Mouse (Mus musculus): ENCODE data around the gene Fezf1.

Fezf1 gene

DNA sequence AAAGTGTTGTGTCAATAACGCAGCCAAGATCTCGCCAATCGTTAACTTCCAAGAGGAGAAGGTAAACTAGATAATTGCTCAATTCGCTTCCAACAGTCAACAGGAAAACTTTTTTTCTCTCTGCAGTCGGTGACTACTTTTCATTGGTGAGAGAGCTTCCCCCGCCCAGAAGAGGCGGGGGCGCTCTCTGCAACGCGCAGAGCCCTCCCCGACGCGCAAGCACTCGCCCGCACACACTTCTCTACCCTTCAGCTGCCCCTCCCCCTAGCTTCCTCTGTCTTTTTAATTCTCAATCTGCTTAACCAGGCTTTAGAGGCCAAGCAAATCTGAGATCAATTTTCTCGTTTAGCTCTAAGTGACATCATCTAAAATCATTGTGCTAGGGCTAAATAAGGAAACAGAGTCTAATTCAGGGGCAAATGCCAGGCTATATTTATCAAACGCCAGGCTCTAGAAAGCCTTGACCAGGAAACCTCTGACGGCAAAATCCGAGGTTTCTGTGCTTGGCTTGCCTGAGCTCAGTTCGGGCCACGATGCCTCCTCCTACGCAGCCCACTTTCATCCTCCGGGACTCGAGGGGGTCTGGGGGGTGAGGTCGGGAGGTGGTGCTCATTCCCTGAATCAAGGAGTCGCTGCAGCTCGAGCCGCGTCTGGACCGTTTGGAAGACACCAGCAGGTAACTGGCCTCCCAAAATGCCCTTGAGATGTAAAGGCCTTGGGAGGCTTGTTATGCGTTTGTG, at the start of gene Fezf1:
Gene Fezf1, minus strand, starts transcription at position 50 of the 740 bp plus-strand sequence.
- no peak for DNase-seq (ENCODE audit: low spot score in 2 of 2)

DNA sequence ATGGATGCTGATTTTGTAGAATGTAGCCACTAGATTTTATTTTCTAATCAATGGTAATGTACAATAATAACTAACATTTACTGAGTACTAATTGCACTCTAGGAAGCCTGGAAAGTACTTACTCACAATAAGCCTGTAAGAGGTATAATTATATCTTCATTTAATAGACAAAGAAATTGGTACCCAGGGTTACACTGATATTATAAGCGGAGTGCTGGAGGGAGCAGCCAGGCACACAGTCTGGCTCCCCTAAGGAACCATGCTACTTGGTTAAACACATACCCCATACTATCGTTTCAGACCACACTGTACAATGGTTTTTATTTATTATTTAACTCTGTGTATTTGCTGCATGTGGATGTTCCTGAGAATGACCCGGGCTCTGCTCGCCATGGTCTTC, 46.5 kb upstream of the Fezf1 start:
- DNase-seq (ENCODE audit: low spot score in 2 of 2), result no peak

DNA sequence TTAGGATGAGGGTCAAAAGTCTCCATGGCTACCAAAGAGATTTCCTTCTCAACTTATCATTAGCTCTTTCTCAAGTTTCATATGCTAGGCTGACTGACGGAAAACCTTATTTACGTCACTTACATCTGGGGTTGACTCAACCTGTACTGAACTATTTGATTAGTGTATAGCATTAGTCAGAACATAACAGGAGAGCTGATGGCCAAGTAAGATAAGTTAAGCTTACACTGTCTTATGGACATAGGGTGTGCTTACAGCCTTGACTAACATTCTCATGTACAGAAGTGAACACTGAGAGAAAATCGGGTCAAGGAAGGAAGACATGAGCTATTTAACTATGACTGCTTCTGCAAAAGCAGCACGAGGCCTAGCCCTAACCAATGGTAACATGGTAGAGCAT, 40.6 kb upstream of the Fezf1 start:
- no peak for DNase-seq (ENCODE audit: low spot score in 2 of 2)

DNA sequence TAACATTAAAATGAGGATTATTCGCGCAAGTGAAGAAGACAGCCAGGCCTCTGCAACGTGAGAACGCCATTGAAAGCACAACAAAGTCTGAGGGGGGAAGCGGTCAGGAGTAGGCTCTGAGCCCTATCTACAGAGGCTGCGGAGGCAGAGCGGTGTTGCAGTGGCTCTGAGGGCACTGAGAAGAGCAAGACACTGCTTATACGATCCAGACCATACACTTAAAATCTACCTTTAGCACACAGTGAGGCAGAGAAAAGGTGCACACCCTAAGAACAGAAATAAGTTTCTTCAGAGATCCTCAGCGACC, 33.3 kb upstream of the Fezf1 start:
- no peak for DNase-seq (ENCODE audit: low spot score in 2 of 2)

DNA sequence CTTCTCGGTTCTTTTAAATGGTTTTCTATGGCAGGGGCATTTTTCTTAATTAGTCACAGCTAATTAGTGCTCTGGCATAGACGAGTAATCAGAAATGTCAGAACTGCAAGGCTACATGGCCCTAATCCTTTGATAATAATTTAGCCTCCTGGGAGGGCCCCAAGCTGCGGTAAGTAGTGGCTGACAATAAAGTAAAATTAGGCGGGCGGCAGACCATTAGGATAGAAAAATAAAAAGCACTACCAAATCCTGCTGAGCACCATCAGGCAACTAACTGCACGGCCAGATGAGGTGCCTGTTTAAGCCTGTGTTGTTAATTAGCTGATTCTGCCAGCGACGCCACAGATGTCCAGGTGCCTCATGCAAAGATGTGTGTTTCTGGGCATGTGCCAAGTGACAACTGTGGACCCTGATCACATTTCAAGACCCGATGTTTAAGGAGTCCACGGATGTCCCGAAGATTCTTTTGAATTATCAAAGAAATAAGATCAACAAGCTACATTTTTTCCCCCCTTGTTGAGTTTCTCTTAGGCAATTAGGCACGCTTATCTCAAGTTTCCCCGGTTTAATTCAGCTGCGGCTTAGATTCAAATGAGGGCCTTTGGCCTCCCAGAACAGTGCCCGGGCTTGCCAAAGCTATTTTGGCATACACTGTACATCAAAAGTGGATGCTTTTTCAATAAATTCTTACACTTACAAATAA, 32.8 kb upstream of the Fezf1 start:
- DNase-seq (ENCODE audit: low spot score in 2 of 2), result no peak

DNA sequence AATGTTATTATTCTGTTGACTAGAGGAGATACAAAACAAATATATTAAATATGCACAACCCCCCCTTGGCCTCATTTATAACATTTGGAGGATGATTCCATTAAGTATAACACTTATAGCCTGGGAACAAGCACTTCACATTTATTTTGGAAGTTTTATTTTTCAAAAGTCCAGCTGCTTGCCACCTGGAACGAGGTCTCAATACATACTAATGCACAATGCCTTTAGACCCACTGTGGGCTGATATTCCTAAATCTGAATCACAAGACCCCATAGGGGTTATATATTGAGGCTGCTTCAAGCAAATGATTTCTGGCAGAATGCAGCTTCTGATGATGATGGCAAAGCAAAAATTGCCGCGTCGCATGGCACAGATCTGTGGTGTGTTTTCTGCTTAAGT, 25.3 kb upstream of the Fezf1 start:
- DNase-seq (ENCODE audit: low spot score in 2 of 2), result no peak

DNA sequence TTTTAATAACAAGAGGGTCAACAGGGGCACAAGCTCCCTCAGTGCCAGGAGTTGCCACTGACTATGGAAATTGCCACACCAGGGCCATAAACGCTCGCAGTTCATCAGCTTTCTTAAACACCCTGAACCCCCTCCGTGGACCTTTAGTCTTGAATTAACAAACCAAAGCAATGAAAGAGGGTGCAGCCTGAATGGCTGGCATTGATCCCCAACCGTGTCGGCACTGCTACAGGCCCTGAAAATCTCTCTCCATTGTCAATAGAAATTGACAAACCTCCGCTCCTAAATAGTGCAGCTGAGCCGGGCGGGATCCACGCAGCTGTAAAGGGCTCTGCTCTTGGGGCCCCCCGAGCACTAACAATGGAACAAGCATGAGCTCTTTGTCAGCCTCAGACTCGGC, 24.8 kb upstream of the Fezf1 start:
- DNase-seq (ENCODE audit: low spot score in 2 of 2), result no peak

DNA sequence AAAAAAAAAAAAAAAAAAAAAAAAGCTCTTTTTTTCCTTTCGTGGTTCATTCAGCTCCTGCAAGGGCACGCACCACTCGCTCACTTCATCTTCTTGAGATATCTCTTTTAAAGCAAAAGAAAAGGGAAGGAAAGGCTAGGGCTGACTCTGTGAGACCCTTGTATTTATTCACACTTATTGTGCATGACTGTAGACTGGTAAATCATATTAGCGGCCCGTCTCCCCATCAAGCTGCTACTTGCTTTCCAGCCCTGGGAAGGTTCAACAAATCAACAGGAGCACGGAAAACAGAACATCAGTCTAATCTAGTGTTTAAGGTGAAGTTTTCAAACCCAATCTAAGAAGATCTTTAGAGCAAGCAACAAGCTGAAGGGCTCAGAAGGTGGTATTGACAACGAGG, 24.4 kb upstream of the Fezf1 start:
- no peak for DNase-seq (ENCODE audit: low spot score in 2 of 2)

DNA sequence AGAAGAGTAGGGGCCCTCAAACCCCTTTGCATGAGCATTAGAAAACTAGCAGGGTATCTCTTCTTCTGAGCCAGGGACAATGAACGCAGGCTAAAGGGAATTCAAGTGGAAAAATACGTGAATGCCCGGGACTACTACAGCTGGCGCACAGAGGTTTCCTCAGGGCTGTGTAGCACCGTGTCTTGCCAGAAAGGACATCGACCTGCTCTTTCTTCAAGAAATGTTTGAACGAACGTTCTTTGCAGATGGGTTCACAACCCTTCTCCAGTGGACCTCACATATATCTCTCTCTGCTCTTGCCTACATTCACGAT, 12.5 kb upstream of the Fezf1 start:
- no peak for DNase-seq (ENCODE audit: low spot score in 2 of 2)

DNA sequence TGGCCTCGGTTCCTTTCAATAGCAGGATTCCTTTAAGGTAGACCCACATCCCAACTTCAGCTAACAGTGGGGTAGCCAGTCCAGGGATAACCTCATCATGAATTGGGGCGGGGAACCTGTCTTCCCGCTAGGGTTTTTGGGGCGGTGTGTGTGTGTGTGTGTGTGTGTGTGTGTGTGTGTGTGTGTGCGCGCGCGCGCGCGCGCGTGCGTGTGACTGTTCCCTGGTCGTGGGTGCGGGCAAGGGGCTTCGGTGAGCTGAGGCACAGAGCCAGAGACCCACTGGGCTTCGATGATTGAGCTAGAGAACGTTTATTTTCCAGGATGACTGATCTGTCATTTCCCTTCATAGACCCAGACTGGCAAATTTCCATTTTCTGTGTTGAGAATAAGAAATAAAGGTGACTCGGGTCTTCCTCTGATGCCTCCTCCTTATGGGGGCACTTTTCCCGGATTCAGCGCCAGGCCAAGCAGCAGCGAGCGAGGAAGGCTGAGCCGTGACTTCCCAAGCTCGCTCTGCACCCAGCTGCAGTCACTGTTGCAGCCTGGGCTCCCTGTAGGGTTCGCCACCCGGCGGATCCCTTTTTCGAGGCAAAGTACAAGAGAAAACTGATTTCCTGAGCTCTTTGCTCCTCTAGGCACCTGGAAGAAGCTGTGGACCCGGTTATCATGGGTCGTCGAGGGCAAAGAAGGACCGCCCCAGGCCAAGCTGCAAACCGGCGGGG, 12.0 kb upstream of the Fezf1 start:
- no peak for DNase-seq (ENCODE audit: low spot score in 2 of 2)

DNA sequence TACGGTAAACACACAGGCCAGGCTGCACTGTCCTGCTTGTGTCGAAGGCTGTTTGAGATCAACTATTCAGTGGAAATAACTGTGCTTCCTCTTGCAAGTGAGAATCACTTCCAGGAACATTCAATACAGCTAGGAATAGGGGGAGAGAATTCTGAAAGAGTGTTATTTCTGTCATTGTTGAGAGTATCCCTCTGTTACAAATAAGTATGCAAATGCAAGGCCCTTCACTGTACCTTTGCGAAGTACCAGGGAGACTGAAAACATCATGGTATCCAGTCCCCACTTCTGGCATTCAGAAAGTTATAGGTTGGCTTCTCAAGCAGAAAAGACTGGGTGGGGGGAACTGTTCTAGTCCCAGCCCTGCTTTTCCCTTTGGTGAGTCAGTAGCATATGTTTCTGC, 9.8 kb upstream of the Fezf1 start:
- no peak for DNase-seq (ENCODE audit: low spot score in 2 of 2)

DNA sequence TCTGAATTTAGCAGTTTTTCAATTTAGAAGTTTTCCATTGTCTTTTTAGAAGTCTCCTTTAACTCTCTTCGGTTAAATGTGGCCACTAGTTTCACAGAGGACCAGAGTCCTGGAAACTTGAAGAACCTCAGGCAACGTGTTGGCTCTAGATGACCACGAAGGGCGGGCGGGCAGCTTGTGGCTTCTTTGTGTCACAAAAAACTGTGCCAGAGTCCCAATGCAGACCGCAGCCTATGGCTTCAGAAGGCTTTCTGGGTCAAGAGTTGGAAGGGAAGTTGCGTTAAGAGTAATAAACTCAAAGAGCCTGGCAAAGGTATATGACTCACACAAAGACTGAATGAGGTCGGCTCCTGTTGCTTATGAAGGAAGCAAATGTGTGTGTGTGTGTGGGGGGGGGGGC, 7.0 kb upstream of the Fezf1 start:
- DNase-seq (ENCODE audit: low spot score in 2 of 2), result no peak

DNA sequence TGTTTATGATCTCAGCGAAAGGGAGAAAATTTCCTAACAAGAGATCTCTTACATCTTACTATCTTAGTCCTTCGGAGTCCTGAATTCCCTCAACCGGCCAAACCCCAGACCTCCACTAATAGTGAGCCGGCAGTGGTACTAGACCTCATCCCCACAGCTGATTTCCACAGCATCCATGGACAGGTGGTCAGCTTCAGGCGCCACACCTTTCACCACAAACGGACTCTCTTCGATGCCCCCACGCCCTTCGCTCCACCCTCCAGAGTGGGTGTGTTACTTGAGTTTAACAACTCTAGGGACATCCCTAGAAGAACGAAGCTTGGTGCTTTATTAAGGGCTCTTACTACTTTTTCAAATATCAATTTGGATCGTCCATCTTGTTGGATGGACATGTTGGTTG, 6.5 kb upstream of the Fezf1 start:
- DNase-seq (ENCODE audit: low spot score in 2 of 2), result no peak

DNA sequence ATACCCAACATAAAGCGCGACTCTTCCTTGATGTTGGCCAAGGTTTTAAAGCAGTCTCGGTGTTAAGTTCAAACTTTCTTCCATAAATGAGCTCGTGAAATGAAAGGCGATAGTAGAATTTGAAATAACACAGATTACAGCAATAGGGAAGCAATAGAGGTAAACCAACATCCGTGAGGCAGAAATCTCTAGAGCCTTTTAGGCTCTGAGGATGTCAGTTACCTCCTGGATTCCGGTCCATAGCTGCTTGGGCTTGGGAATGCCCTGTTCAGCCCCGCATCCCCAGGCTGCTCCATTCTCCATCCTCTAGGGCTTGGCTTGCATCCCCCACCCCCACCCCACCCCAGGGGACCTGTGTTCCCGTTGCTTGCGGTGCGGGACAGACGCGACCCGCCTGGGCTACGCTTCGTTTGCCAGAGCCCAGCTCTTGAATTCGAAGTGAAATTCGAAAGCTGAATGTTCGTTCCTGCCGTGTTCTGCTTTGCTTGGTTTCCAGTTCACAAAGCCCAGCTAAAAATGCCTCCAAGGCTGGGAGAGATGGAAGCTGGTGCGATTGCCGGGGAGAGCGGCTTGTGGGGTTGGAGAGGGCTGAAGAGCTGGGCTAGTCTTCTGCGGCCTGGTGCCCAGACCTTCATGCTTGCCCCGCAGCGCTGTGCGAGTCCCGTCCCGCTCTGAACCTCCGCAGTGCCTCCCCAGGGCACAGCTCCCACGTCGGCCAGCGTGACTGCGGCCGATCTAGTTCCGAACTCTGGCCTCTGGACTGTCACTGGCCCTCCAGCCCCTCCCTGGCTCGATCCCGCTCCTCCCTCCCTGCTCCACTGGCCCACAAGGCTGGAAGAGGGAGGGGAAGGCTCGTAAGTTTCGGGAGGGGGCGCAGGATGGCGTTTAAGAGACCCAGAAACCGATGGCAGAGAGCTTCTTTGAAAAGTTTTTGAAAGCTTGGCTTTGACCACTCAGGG, 5.5 kb upstream of the Fezf1 start:
- DNase-seq (ENCODE audit: low spot score in 2 of 2), result no peak

DNA sequence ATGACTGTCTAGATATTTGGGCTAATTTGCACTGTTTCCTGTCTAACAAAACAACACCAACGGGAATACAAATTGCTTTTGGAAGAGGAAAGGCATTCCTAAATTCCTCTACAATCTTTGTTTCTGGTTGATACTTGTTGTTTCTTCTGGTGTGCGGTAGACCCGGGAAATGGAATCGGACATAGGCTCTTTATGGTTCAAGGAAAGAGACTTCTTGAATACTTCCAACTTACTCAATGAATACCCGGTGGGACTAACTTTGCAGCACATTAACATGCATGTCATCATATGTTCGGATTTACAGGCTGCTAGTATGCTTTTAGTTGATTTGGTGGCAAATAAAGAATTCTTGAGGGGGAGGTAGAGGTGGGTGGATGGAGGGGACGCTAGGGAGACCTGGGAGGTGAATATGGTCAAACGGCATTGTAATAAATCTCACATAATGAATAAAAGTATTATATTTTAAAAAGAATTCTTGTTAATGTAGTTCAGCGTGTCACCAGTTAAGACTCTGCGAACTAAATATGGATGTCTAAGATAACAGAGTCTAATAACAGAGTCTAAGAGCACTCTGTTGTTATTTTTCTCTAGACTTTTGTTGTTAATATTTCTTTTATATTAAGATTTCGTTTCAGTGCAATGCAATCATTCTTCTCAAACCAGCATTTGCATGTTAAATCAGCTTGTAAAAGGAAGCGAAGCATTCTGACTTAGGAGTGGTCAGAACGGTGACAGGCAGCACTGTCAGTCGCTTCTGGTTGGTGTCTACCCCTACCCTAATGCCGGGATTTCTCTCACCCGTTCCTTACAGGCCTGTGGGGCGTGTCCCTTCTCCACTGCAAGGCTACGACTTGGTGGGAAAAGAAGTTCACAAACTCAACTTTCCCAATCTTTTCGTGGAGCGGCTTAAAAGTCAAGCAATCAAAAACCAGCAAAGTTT, 4.3 kb upstream of the Fezf1 start:
- no peak for DNase-seq (ENCODE audit: low spot score in 2 of 2)

DNA sequence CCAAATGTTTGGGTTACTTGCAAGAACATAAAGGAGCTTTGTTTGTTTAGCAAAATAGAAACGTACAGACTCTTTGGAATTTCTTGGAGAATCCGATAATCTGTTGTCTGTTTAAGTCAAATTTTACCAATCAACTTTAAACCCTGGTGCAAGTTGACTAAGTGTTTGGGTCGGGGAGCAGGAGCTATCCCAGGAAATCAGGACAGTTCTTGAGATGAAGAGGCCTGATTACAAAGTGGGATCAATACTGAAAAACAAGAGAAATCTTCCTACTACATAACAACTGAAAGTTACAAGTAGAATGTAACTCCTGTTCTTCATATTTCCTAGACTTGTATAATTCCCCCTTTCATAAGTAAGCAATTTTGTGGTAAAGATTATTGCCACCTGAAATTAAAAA, 3.3 kb upstream of the Fezf1 start:
- no peak for DNase-seq (ENCODE audit: low spot score in 2 of 2)

DNA sequence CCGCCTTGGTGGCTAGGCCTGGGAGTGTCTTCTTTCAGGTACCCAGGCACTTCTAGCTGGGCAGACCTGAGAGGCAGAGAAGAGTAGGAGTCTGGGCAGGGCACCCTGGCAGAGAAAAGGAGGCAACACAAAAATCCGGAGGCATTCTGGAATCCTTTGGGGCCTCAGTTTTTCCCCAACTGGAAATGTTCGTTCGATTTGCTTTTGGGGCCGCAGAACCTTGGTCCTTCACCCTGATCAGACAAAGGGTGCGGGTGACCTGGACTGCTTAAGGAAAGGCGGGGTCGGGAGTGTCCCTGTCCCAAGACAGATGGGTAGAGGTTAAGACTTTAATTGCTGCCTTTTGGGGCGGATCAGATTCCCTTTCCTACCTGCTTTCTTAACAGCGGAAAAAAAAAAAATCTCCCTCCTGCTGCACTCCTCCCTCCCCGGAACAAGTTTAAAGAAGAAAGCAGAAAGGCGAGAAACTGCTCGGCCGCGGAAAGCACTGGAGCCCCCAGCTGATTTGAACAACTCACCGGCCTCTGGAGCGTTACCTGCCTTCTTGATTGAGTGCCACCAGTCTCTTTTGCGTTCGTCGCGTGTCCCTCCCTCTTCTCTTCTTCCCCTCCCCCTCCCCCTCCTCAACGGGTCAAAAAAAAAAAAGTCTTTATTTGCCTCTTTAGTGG, 2.3 kb upstream of the Fezf1 start:
- DNase-seq (ENCODE audit: low spot score in 2 of 2), result no peak

DNA sequence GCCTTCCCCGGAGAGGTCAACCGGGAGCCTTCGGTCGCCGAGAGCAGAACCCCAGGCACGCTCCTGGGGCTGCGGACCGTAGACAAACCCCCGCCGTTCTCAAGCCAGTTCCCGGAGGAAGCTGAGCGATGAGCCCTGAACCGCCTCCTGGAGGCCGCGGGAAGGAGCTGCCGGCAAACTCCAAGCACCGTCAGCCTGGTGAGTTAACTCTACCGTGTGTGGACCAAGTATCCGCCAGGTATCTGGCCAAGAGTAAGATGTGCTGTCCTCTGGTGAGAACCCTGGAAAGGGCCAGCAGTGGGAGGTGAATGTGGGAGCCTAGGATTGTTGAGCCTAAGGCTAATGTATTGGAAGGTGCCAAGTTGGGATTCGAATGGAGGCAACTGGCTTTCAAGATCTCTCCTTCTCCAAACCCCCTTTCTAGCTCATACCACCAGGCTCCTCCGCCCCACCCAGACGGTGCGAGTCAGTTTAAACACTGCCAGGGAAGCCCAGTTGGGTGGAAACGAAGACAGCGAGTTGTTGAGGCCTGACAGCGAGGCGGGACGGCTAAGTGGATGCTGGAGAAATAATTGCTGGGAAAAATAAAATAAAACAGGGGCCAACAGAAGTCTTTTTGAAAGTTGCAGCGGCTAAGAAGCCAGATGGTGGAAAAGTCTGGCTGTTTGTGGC, 1.6 kb upstream of the Fezf1 start:
- DNase-seq (ENCODE audit: low spot score in 2 of 2), result no peak

DNA sequence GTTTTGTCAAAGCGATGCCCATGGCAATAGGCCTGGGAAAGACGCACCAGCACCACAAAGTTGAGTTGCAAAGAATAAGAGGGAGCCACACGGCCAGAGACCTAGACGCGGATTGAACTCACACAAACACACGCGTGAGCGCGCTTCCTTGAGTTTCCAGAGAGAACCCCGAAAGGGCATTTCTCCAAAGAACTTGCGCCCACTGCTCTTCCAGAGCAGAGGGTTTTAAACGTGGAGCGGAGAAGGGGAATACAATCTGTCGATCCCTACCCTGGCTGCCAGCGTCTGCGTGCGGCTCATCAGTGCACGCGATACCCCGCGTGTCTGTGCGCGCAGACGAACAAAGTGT, 865 bp upstream of the Fezf1 start:
- no peak for DNase-seq (ENCODE audit: low spot score in 2 of 2)
